Mouse (Mus musculus): ENCODE results near the gene Prpf8. TPM values are rescaled to one million over a fixed set of nuclear protein-coding genes. Genes with fewer than 3 reads are reported as not detected.

Prpf8 gene
- polyA plus RNA-seq, 1 experiment from 2014 or later, result 19.7 TPM

- 68% methylated on average over 8 of the region's 8 CpGs for WGBS
- DNase-seq (ENCODE audit: low spot score), result no peak
- Histone ChIP-seq H3K9me3 (ENCODE audit: low read length) (no peaks in the 10 kb centered on the region), H3K4me3 (ENCODE audit: low read depth, low read length) (no peak overlapping the region), H3K4me2 (replicated peaks; ENCODE audit: low read depth, low read length) (no peak overlapping the region), H3K4me1 (ENCODE audit: insufficient read depth, low read depth, low read length) (peaks cover 25% of the 10 kb centered on the region), H3K27me3 (replicated peaks; ENCODE audit: insufficient read depth, low read length) (no peaks in the 10 kb centered on the region), H3K36me3 (ENCODE audit: insufficient read depth, low read length) (no peaks in the 10 kb centered on the region), H3K27ac (ENCODE audit: low read length) (0 out of 2 replicates have a peak overlapping the region, but pooled peaks have one; percentile 79), H3K9ac (replicated peaks; ENCODE audit: low read depth) (no peak overlapping the region)
- no peak for ATAC-seq
- no peak for TF ChIP-seq CTCF (IDR thresholded peaks at IDR 0.05)
- TF ChIP-seq EP300 (IDR thresholded peaks at IDR 0.05), result no peak
Observed at GRCm38 (mm10) chr11:75537025-75537414, 50.4 kb downstream of the Prpf8 start.

- Histone ChIP-seq H3K27ac (ENCODE audit: low read length) (peak overlapping the region; percentile 79; the same call in 1 of the 2 replicates), H3K27me3 (replicated peaks; ENCODE audit: insufficient read depth, low read length) (no peaks in the 10 kb centered on the region), H3K4me2 (replicated peaks; ENCODE audit: low read depth, low read length) (no peak overlapping the region), H3K4me3 (ENCODE audit: low read depth, low read length) (no peak overlapping the region), H3K9me3 (ENCODE audit: low read length) (no peaks in the 10 kb centered on the region), H3K4me1 (ENCODE audit: insufficient read depth, low read depth, low read length) (peaks cover 24% of the 10 kb centered on the region), H3K36me3 (ENCODE audit: insufficient read depth, low read length) (no peaks in the 10 kb centered on the region), H3K9ac (replicated peaks; ENCODE audit: low read depth) (no peak overlapping the region; the same call in 1 of the 2 replicates)
- ATAC-seq, result peak; percentile 64
- 45% methylated on average over 11 of the region's 11 CpGs for WGBS
- DNase-seq (ENCODE audit: low spot score), result peak; percentile 62
- TF ChIP-seq EP300 (IDR thresholded peaks at IDR 0.05) (no peak), CTCF (IDR thresholded peaks at IDR 0.05) (peak; percentile 58)
Observed at GRCm38 (mm10) chr11:75537491-75538183, 51.0 kb downstream of the Prpf8 start.

GRCm38 (mm10) chr11:75538184-75538969, 51.8 kb downstream of the Prpf8 start:
- no peaks in the 10 kb centered on the region for H3K36me3 ChIP-seq (ENCODE audit: insufficient read depth, low read length)

GRCm38 (mm10) chr11:75538970-75539299, 52.3 kb downstream of the Prpf8 start:
- Histone ChIP-seq H3K36me3 (ENCODE audit: insufficient read depth, low read length) (no peaks in the 10 kb centered on the region), H3K4me3 (ENCODE audit: low read depth, low read length) (no peak overlapping the region), H3K27me3 (replicated peaks; ENCODE audit: insufficient read depth, low read length) (no peaks in the 10 kb centered on the region), H3K9me3 (ENCODE audit: low read length) (no peaks in the 10 kb centered on the region), H3K27ac (ENCODE audit: low read length) (no peak overlapping the region), H3K9ac (replicated peaks; ENCODE audit: low read depth) (no peak overlapping the region), H3K4me2 (replicated peaks; ENCODE audit: low read depth, low read length) (no peak overlapping the region), H3K4me1 (ENCODE audit: insufficient read depth, low read depth, low read length) (peaks cover 19% of the 10 kb centered on the region)
- no peak for ATAC-seq
- 67% methylated on average over 13 of the region's 13 CpGs for WGBS
- TF ChIP-seq EP300 (IDR thresholded peaks at IDR 0.05) (no peak), CTCF (IDR thresholded peaks at IDR 0.05) (no peak)
- no peak for DNase-seq (ENCODE audit: low spot score)

More at GRCm38 (mm10) chr11:75538184-75538969, 51.8 kb downstream of the Prpf8 start:
- TF ChIP-seq CTCF (IDR thresholded peaks at IDR 0.05), result no peak
- TF ChIP-seq EP300 (IDR thresholded peaks at IDR 0.05), result no peak
- Histone ChIP-seq H3K27ac (ENCODE audit: low read length) (peak overlapping the region; percentile 79), H3K4me2 (replicated peaks; ENCODE audit: low read depth, low read length) (no peak overlapping the region), H3K4me1 (ENCODE audit: insufficient read depth, low read depth, low read length) (peaks cover 19% of the 10 kb centered on the region), H3K9me3 (ENCODE audit: low read length) (no peaks in the 10 kb centered on the region), H3K27me3 (replicated peaks; ENCODE audit: insufficient read depth, low read length) (no peaks in the 10 kb centered on the region), H3K9ac (replicated peaks; ENCODE audit: low read depth) (no peak overlapping the region; the same call in 1 of the 2 replicates), H3K4me3 (ENCODE audit: low read depth, low read length) (no peak overlapping the region)
- DNase-seq (ENCODE audit: low spot score) (peak; percentile 36), ATAC-seq (peak; percentile 71)
- WGBS, result 40% methylated on average over 9 of the region's 9 CpGs

- 0 out of 2 replicates have a peak overlapping the region, but pooled peaks have one; percentile 14 for H3K27ac ChIP-seq (ENCODE audit: low read length)
- no peak for ATAC-seq
- H3K9me3 ChIP-seq (ENCODE audit: low read length), result no peaks in the 10 kb centered on the region
- 77% methylated on average over 8 of the region's 8 CpGs for WGBS
- no peak for DNase-seq (ENCODE audit: low spot score)
- no peak overlapping the region for H3K4me2 ChIP-seq (replicated peaks; ENCODE audit: low read depth, low read length)
- no peak overlapping the region for H3K4me3 ChIP-seq (ENCODE audit: low read depth, low read length)
- no peak for TF ChIP-seq CTCF (IDR thresholded peaks at IDR 0.05)
- no peak for TF ChIP-seq EP300 (IDR thresholded peaks at IDR 0.05)
- H3K9ac ChIP-seq (replicated peaks; ENCODE audit: low read depth), result no peak overlapping the region
- H3K36me3 ChIP-seq (ENCODE audit: insufficient read depth, low read length), result no peaks in the 10 kb centered on the region
- H3K27me3 ChIP-seq (replicated peaks; ENCODE audit: insufficient read depth, low read length), result no peaks in the 10 kb centered on the region
- peaks cover 19% of the 10 kb centered on the region for H3K4me1 ChIP-seq (ENCODE audit: insufficient read depth, low read depth, low read length)
Observed at GRCm38 (mm10) chr11:75540209-75540608, 53.6 kb downstream of the Prpf8 start.
